Mouse (Mus musculus) CH12.LX (cell line): ENCODE measurements around the gene Fam114a2. TPM values are rescaled to one million over a fixed set of nuclear protein-coding genes. Genes with fewer than 3 reads are reported as not detected.

ENCODE experiments used
- DNase-seq: peaks from one replicate; pipeline ENCODE4 v3.0.0-alpha.2; 2013; ENCODE audit errors: extremely low read depth
- H3K27ac ChIP-seq: 2 replicates; pipeline ENCODE4 v1.5.1; 2012; ENCODE audit warnings: low read depth, mild to moderate bottlenecking, control low read depth, moderate library complexity; ENCODE audit not compliant: insufficient read depth
- H3K27me3 ChIP-seq: replicated peaks from 2 replicates; pipeline ENCODE3; 2012; ENCODE audit warnings: inconsistent platforms
- H3K36me3 ChIP-seq, 2 experiments: replicated peaks in 1 of 2; 2 replicates each; pipeline versions ENCODE3 to v1.6.1; 2012; ENCODE audit warnings: inconsistent platforms in 1 of 2, low read length in 1 of 2, mild to moderate bottlenecking in 1 of 2, mixed read lengths in 1 of 2, moderate library complexity in 1 of 2; ENCODE audit not compliant: control insufficient read depth in 1 of 2, insufficient read depth in 1 of 2
- H3K4me1 ChIP-seq, 2 experiments: 2 replicates each; pipeline ENCODE4 v1.6.1; 2012; ENCODE audit warnings: inconsistent platforms in 1 of 2, moderate library complexity in 1 of 2; ENCODE audit not compliant: insufficient read depth in 2 of 2, control insufficient read depth in 1 of 2
- H3K4me2 ChIP-seq: 2 replicates; pipeline ENCODE4 v1.6.1; 2012; ENCODE audit warnings: low read depth, mild to moderate bottlenecking, control low read depth; ENCODE audit not compliant: poor library complexity, insufficient read depth, severe bottlenecking
- H3K4me3 ChIP-seq, 3 experiments: fragments of 150-350 bp in 1 of 3; sonication (generic) in 1 of 3; replicated peaks in 1 of 3; 2 replicates each; pipeline versions ENCODE3 to v1.5.1; 2011 to 2012; ENCODE audit warnings: low read depth in 2 of 3, low read length in 2 of 3, mild to moderate bottlenecking in 2 of 3, moderate library complexity in 2 of 3, control low read depth in 1 of 3, improper control_type of control experiment in 1 of 3, inconsistent platforms in 1 of 3, mixed read lengths in 1 of 3; ENCODE audit not compliant: poor library complexity in 1 of 3
- H3K79me2 ChIP-seq: replicated peaks from 2 replicates; pipeline ENCODE4 v1.6.1; 2012; ENCODE audit warnings: mild to moderate bottlenecking, moderate library complexity; ENCODE audit not compliant: control insufficient read depth, poor library complexity, insufficient read depth, severe bottlenecking; ENCODE audit errors: extremely low read depth
- H3K9ac ChIP-seq: 2 replicates; pipeline ENCODE4 v1.6.1; 2012; ENCODE audit warnings: low read depth, mild to moderate bottlenecking, control low read depth, moderate library complexity; ENCODE audit not compliant: insufficient read depth
- H3K9me3 ChIP-seq: replicated peaks from 2 replicates; pipeline ENCODE3; 2012; ENCODE audit warnings: low read length, inconsistent platforms, mixed read lengths
- BHLHE40 ChIP-seq: IDR thresholded peaks from 2 replicates; pipeline ENCODE4 v1.6.1; 2011; ENCODE audit warnings: mild to moderate bottlenecking, low read depth, low read length, improper control_type of control experiment
- E2F4 ChIP-seq: IDR thresholded peaks from 2 replicates; pipeline ENCODE4 v1.6.1; 2011; ENCODE audit warnings: low read depth, low read length, improper control_type of control experiment; ENCODE audit not compliant: insufficient replicate concordance
- ETS1 ChIP-seq: conservative IDR thresholded peaks from 2 replicates; pipeline ENCODE4 v1.6.1; 2012; ENCODE audit warnings: low read depth, mild to moderate bottlenecking, inconsistent platforms, low read length, improper control_type of control experiment, moderate library complexity
- HCFC1 ChIP-seq: IDR thresholded peaks from 2 replicates; pipeline ENCODE4 v1.6.1; 2012; ENCODE audit warnings: low read depth, mild to moderate bottlenecking, inconsistent platforms, low read length, improper control_type of control experiment
- IRF4 ChIP-seq: IDR thresholded peaks from 2 replicates; pipeline ENCODE4 v1.6.1; 2014; ENCODE audit warnings: low read depth, mild to moderate bottlenecking, inconsistent platforms, low read length, improper control_type of control experiment
- MAFK ChIP-seq: IDR thresholded peaks from 2 replicates; pipeline ENCODE4 v1.6.1; 2011; ENCODE audit warnings: low read length, improper control_type of control experiment; ENCODE audit not compliant: insufficient replicate concordance
- MAX ChIP-seq: IDR thresholded peaks from 2 replicates; pipeline ENCODE4 v1.6.1; 2011; ENCODE audit warnings: low read length, improper control_type of control experiment
- MAZ ChIP-seq: IDR thresholded peaks from 2 replicates; pipeline ENCODE4 v1.6.1; 2012; ENCODE audit warnings: low read depth, mild to moderate bottlenecking, inconsistent platforms, low read length, improper control_type of control experiment, moderate library complexity
- MEF2A ChIP-seq: IDR thresholded peaks from 2 replicates; pipeline ENCODE4 v1.6.1; 2014; ENCODE audit warnings: low read depth, mild to moderate bottlenecking, inconsistent platforms, low read length, improper control_type of control experiment, borderline replicate concordance
- MXI1 ChIP-seq: IDR thresholded peaks from 2 replicates; pipeline ENCODE4 v1.6.1; 2011; ENCODE audit warnings: mild to moderate bottlenecking, low read depth, low read length, improper control_type of control experiment
- MYC ChIP-seq: IDR thresholded peaks from 2 replicates; pipeline ENCODE4 v1.6.1; 2011; ENCODE audit warnings: low read depth, mild to moderate bottlenecking, improper control_type of control experiment, low read length
- PAX5 ChIP-seq: IDR thresholded peaks from 2 replicates; pipeline ENCODE4 v1.6.1; 2012; ENCODE audit warnings: low read length, inconsistent platforms, mixed read lengths
- RAD21 ChIP-seq: IDR thresholded peaks from 2 replicates; pipeline ENCODE4 v1.6.1; 2011; ENCODE audit warnings: low read depth, mild to moderate bottlenecking, low read length, improper control_type of control experiment, moderate library complexity
- SIN3A ChIP-seq: IDR thresholded peaks from 2 replicates; pipeline ENCODE4 v1.6.1; 2012; ENCODE audit warnings: low read length, improper control_type of control experiment, inconsistent platforms
- SMC3 ChIP-seq: IDR thresholded peaks from 2 replicates; pipeline ENCODE4 v1.6.1; 2011; ENCODE audit warnings: low read depth, low read length, improper control_type of control experiment
- TBP ChIP-seq: conservative IDR thresholded peaks from 2 replicates; pipeline ENCODE4 v1.6.1; 2011; ENCODE audit warnings: low read depth, low read length, improper control_type of control experiment
- TCF12 ChIP-seq: IDR thresholded peaks from 2 replicates; pipeline ENCODE4 v1.6.1; 2014; ENCODE audit warnings: low read depth, mild to moderate bottlenecking, inconsistent platforms, low read length, improper control_type of control experiment
- UBTF ChIP-seq: IDR thresholded peaks from 2 replicates; pipeline ENCODE4 v1.6.1; 2012; ENCODE audit warnings: low read depth, mild to moderate bottlenecking, inconsistent platforms, low read length, improper control_type of control experiment, moderate library complexity
- USF1 ChIP-seq: IDR thresholded peaks from 2 replicates; pipeline ENCODE4 v1.6.1; 2014; ENCODE audit warnings: low read depth, mild to moderate bottlenecking, inconsistent platforms, low read length, improper control_type of control experiment
- ZC3H11A ChIP-seq: IDR thresholded peaks from 2 replicates; pipeline ENCODE4 v1.6.1; 2012; ENCODE audit warnings: low read depth, mild to moderate bottlenecking, inconsistent platforms, low read length, improper control_type of control experiment
- ZMIZ1 ChIP-seq: IDR thresholded peaks from 2 replicates; pipeline ENCODE4 v1.6.1; 2012; ENCODE audit warnings: low read depth, mild to moderate bottlenecking, inconsistent platforms, low read length, improper control_type of control experiment
- ZNF384 ChIP-seq: IDR thresholded peaks from 2 replicates; pipeline ENCODE4 v1.6.1; 2012; ENCODE audit warnings: low read depth, low read length, improper control_type of control experiment, inconsistent platforms
- dilution Hi-C: fragments of 300-500 bp; cut with MboI; formaldehyde crosslinking; loops from 2 replicates; pipeline ENCODE4 v1.14.3; 2020; ENCODE audit warnings: low sequenced_read_pairs; ENCODE audit not compliant: extremely low pct_unique_long_range_greater_than_20kb, extremely low pct_ligation_motif_present
- in situ Hi-C: fragments of 300-500 bp; cut with MboI; formaldehyde crosslinking; loops from 3 replicates; pipeline ENCODE4 v1.14.3; 2019; ENCODE audit warnings: low sequenced_read_pairs, low pct_ligation_motif_present, low pct_unique_long_range_greater_than_20kb, mixed read lengths
- polyA plus RNA-seq: library from polyadenylated mRNA; unstranded; fragments of >175 nt; gene quantifications from 2 replicates; pipeline ENCODE4 v1.2.1, GENCODE M21; 2012; ENCODE audit warnings: low read depth; ENCODE audit not compliant: insufficient read length
- total RNA-seq, 2 experiments: library from RNA; depleted of rRNA; stranded (reverse); fragments of 300-350 nt in 1 of 2; fragments of >200 nt in 1 of 2; gene quantifications; 2 replicates each; pipeline ENCODE4 v1.2.3; 2012 to 2014

The Fam114a2 gene
- total and polyA plus RNA-seq, 3 experiments, result 49.8 to 66.4 (median 54.3) TPM

DNA sequence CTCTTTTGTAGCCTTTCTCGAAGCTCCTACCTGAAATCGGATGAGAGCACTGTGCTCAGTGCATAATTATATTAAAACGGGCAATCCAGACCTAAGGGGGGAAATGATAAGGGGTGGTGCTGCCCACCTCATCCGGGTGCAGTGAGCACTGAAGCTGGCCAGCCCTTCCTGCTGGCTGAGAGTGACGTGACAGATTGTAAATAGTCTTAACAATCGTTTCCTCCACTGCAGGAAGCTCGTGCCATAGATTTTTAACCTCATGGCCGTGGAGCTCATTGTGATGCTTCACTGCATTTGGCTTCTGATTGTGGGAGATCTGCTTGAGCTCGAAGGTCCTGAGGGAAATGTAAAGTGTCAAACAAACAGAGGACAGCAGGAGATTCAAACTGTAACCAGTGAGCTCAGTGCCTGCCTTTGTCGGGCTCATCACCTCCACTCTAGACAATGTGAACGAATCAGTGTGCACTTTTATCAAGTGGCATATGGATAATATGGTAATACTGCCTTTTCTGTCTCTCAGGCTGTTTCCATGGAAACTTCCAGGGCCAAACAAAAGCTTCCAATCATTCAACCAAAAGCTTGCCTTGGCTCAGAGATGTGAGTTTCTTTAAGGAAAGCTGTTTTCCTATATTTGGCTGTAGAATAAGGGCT, 13.0 kb upstream of the Fam114a2 start:
- Histone ChIP-seq H3K4me2 (no peak overlapping the region), H3K9ac (no peak overlapping the region), H3K27me3 (no peaks in the 10 kb centered on the region), H3K4me1 (peaks cover 0 to 11% of the 10 kb centered on the region in 2 experiments; a peak in 1 of 4 replicates), H3K27ac (no peak overlapping the region), H3K9me3 (no peaks in the 10 kb centered on the region), H3K4me3 (no peak overlapping the region), H3K36me3 (peaks cover 47 to 80% of the 10 kb centered on the region in 2 experiments), H3K79me2 (peaks cover 6% of the 10 kb centered on the region)
- DNase-seq, result no peak
- dilution Hi-C loops (no loop called here), in situ Hi-C loops (loop anchor here (25.0 kb wide), 1 partner anchor 406 kb away; no protein-coding TSS in a partner anchor)
- no peak for TF ChIP-seq UBTF
- no peak for TF ChIP-seq IRF4
- no peak for TF ChIP-seq ZNF384
- TF ChIP-seq TCF12, result no peak
- no peak for TF ChIP-seq MYC
- no peak for TF ChIP-seq USF1
- no peak for TF ChIP-seq PAX5
- no peak for TF ChIP-seq SIN3A
- no peak for TF ChIP-seq MEF2A
- no peak for TF ChIP-seq MAFK
- TF ChIP-seq MAX, result no peak
- TF ChIP-seq TBP, result no peak
- TF ChIP-seq E2F4, result no peak
- TF ChIP-seq HCFC1, result no peak

DNA sequence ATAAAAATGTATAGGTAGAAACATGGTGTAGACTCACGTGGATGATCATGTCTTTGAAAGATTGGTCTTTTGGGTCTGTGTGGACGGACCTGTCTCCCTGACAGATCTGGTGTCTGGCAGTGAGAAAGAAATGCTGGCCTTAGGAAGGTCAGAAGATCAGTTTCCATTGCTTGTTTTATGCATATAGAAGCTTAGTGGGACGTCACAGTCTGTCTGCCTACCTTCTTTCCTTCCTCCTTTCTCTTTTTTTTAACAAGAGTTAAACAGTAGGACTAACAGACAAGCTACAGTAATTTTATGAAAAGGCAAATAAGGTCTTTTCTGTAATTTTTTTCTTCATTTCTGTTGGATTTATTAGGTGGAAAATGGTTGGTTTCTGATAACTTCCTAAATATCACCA, 10.7 kb upstream of the Fam114a2 start:
- Histone ChIP-seq H3K79me2 (peaks cover 18% of the 10 kb centered on the region), H3K4me2 (no peak overlapping the region), H3K36me3 (peaks cover 47 to 86% of the 10 kb centered on the region in 2 experiments), H3K4me3 (no peak overlapping the region), H3K9me3 (no peaks in the 10 kb centered on the region), H3K27ac (no peak overlapping the region), H3K9ac (no peak overlapping the region), H3K27me3 (no peaks in the 10 kb centered on the region), H3K4me1 (peaks cover 0 to 22% of the 10 kb centered on the region in 2 experiments; a peak in 2 of 4 replicates)
- in situ Hi-C loops, result loop anchor here (25.0 kb wide), 1 partner anchor 408 kb away; no protein-coding TSS in a partner anchor
- DNase-seq, result no peak
- dilution Hi-C loops, result no loop called here
- TF ChIP-seq BHLHE40, result no peak
- no peak for TF ChIP-seq ETS1
- TF ChIP-seq ZC3H11A, result no peak
- no peak for TF ChIP-seq TBP
- no peak for TF ChIP-seq SMC3
- no peak for TF ChIP-seq ZMIZ1
- TF ChIP-seq MXI1, result no peak
- TF ChIP-seq RAD21, result no peak
- no peak for TF ChIP-seq MAZ
- no peak for TF ChIP-seq USF1
